Mouse (Mus musculus): ENCODE data around the gene Arpp21.
"Not testable (repeated sequence)": the region's sequence is repeated elsewhere in the genome, so short reads cannot be mapped to it uniquely, and the experiment has no call there.

The Arpp21 gene

DNA sequence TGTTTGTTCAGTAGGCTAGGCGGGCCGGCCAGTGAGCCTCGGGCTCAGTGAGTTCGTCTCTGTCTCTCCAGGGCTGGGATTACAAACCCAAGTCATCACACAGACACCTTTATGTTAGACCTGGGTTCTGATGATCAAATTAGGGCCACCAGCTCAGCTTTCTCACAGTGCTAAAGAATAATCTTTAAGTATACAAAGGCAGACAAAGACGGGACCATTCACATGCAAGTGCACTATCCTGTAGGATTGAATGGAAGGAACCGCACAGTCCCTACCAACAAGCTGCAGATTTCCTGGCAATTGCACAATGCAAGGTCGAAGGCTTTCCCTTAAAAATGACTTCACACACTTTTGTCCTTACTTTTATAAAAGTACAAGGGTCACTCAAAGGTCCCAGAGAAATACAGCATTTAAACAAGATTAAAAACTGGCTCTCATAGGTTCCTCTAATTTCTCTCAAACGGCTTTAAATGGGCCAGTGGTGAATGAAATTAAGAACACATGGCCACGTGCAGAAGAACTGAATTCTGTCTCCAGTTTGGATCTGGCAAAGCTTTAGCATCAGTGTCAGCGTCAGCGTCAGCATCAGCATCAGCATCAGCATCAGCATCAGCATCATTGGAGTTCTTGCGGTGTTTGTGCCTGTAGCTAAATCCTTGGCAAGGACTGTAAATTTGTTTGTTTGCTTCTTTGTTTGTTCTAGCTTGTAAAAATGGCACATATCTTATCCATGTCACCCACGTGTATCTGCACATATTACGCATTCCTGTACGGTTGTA, 117.9 kb downstream of the Arpp21 start:
- no peak for DNase-seq (ENCODE audit: extremely low spot score, low read depth, low spot score)

DNA sequence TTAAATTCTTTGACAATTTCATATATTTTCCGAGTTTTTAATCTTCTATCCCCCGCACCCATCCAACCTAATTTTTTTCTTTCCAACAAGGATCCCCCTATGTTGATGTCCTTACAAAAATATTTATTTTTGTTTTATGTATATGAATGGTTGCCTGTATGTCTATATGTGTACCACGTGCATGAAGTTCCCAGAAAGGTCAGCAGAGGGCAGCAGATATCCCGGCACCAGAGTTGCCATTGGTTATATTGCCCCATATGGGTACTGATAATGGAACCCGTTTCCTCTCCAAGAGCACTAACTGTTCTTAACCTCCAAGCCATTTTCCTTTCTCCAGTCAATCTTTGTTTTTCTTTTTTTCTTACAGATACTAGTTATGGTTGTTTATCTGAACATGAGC, 124.1 kb downstream of the Arpp21 start:
- DNase-seq (ENCODE audit: extremely low spot score, low read depth, low spot score): no peak

DNA sequence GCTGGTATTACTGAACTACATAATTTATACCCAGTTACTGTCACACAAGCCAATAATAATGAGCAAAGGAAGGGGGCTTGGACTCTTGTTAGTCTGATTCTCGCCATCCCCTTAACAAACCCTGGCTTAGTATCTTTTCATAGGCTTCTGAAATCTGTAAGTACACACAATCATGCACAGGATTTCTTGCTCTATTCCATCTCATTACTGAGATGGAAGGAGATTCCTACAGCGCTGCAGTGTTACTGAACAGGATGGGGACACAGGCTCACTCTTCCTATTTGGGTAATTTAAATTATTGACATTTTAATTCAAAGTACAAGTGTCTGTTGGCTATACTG, 132.9 kb downstream of the Arpp21 start:
- no peak for DNase-seq (ENCODE audit: extremely low spot score, low read depth, low spot score)

DNA sequence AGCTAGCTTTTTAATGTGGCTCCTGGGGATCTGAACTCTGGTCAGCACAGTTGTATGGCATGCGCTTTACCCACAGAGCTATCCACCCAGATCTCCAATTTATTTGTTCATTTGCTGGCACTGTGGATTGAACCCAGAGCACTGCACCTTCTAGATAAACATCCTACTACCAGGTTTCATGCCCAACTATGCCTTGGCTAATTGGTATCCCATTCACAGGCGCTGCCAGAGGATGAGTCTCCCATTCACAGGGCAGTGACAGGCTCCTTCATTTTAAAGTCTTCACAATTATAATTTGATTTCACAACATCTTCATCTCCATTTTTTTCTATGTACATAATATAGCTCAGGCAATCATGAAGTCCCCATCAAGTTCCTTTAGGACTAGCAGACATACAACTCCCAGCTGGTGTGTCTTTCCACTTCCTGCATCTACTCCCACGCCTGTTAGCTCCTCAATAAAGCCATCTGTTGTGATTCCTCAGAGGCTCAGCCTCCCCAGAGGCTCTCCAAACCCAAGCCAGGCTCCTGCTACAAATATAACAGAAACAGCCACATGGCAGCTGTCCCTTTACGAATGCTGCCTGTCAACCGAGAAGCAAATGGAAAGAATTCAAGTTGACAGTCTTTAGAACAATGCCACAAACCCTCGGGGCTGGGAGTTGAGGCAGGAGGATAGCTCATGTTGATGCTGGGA, 133.4 kb downstream of the Arpp21 start:
- no peak for DNase-seq (ENCODE audit: extremely low spot score, low read depth, low spot score)

DNA sequence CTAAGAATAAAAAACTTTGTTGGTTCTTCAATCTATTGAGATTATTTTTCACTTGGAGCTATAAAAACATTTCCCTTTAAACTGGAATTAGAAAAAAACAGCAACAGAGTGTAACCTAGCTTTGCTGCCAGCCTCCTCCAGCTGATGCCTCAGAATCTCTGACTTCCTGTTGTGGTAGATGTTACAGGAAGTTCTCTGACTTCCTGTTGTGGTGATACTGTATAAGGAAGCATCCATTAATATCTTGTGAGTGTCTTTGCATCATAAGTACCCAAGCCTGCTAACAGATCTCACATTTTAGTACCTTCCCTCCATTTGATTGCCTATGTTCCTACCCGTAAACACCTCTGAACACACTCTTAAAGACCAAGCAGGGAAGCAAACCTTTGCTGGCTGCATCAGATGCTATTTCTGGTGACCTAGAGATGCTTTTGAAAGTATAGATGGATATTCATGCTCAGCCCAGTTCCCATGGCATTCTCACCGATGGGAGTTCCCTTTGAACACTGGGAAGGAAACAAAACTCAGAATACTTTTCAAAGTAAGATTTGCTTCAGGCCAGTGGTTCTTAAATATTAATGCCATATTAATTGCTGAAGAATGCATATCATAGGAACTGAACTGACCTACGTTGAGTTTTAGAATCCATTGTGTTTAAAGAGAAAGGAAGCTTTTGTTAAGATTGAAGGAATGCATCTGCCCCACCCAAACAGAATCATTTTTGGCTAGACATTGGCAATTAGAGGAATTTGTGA, 134.7 kb downstream of the Arpp21 start:
- DNase-seq (ENCODE audit: extremely low spot score, low read depth, low spot score): no peak

DNA sequence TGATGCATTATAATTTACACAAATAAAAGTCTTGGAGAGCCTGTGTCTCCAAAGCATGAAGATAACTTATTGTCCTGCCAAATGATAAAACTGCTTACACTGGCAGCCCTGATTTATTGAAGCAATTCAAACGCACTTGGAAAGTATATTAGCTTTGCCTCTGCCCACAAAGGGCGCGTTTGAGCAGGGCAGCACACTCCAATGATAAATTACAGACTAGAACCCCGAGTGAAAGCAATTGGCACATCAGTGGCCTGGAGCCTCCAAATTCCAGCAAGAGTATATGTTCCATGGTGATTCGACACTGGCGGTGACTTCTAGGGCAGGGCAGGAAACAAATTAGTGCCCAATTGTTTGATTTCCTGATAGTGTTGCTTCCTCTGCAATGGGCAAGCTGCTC, 137.5 kb downstream of the Arpp21 start:
- no peak for DNase-seq (ENCODE audit: extremely low spot score, low read depth, low spot score)

DNA sequence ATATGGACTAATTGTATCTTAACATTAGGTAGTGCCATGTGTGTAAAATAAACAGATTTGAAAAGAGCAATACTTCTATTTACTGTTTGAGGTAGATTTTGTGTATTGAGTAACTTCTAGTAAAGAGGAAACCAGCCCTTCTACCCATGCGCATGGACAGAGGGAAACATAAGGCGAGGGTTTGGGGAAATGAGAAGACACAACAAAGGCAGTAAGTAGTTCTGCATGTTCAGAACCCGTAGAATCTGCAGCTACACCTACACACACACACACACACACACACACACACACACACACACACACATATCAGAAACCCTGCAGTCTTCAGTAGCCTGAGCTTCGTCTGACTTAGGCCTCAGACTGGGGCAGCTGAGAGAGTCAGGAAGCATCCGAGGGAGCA, 140.0 kb downstream of the Arpp21 start:
- no peak for DNase-seq (ENCODE audit: extremely low spot score, low read depth, low spot score)

DNA sequence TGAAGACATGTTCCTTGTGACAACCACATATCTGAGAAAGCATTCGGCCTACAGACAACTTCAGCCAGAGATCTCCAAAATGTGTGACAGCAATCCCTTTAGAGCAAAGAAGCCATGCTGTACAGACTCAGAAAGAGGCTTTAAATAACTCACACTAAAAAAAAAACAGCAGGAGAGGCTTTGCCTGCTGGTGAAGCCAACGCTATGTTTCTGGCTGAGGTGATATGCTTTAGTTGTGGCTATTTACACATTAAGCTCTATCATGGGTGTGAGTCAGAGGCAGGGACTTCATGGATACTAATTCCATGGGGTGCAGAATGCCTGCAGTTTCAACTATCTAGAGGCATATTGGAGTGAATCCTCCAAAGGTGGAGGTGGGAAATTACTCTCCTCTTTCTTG, 140.5 kb downstream of the Arpp21 start:
- DNase-seq (ENCODE audit: extremely low spot score, low read depth, low spot score): no peak

DNA sequence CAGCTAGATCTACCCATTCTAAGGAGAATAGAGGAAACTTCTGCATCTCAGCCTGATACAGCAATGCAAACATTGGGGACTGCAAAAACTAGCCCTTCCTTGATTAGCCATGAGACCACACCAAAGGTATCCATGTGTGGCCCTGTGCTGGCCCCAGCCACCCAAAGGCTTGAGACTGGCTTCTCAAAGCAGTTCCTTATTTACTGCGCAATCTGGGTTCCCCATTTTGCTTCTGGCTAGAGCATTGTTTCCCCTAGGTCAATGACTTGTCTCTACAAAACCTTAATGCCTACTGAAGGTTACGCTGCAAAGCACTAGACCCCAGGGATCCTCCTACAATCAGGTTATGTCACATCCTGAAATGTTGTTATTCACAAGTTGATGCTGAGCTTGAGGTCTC, 156.8 kb downstream of the Arpp21 start:
- DNase-seq (ENCODE audit: extremely low spot score, low read depth, low spot score): no peak

DNA sequence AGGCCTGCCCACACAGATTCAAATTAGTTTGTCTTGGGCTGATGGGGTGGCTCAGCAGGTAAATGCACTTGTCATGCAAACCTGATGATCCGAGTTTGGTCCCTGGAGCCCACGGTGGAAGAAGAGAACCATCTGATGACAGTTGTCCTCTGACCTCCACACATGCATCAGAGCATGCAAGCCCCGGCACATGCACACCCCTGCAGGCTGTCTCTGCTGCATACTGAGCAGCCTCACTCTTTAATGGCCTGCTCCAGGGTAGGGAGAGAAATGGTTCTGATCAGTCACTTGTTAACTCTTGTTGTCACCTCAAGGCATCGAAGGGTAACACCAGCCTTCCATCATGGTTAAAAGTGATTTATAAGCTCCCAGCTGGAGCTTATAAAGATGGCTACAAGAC, 157.3 kb downstream of the Arpp21 start:
- no peak for DNase-seq (ENCODE audit: extremely low spot score, low read depth, low spot score)

DNA sequence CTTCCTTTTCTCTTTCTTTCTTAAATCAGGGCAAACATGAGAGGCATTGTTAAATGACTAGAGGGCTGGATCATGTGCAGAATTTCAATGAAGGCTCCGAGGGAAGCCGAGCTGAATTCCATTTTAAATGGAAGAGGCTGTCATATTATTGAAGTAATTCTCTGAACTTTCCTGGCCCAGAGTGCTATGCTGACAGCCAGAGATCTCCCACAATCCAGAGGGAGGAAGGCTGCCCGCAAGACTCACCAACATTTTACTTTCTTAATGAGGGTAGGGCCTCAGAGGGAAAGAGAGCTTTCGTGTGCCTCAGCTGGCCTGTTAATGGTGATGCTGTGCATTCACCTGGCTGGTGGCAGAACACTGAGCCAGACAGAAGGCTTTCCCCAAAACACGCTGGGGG, 160.5 kb downstream of the Arpp21 start:
- no peak for DNase-seq (ENCODE audit: extremely low spot score, low read depth, low spot score)

DNA sequence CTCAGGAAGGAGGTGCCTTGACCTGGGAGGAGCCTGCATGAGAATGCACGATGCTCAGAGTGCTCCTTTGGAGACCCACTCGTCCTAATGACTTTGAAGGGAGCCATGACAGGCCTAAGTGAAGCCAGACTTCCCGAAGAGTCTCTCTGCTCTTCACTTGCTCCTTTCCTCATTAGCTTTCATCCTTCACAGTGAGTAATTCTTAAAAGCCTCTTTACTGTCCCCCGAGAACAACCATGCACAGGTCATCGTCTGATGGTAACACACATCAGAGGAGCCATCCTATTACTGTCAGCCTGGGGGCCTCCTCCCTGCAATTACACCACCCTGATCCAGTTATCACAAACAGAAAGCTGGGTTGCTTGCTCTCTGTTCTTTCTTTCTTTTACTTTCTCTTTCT, 160.9 kb downstream of the Arpp21 start:
- no peak for DNase-seq (ENCODE audit: extremely low spot score, low read depth, low spot score)

DNA sequence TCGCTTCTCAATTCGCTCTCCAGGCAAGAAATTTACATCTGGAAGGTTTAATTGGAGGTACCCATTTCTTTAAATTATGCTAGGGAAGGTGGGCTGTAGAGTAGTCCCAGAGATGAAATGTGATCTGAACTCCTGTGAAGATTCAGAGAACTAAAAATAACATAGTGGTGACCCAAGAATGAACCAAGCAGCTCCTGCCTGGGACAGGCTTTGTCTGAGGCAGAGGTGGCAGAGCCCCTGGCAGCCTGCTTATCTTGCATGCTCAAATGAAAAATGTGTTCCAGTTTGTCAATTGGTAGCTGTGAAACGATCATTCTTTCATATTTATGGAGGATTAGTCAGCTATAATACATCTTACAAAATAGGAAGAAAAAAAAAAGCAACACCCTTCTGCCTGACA, 164.4 kb downstream of the Arpp21 start:
- DNase-seq (ENCODE audit: extremely low spot score, low read depth, low spot score): no peak

DNA sequence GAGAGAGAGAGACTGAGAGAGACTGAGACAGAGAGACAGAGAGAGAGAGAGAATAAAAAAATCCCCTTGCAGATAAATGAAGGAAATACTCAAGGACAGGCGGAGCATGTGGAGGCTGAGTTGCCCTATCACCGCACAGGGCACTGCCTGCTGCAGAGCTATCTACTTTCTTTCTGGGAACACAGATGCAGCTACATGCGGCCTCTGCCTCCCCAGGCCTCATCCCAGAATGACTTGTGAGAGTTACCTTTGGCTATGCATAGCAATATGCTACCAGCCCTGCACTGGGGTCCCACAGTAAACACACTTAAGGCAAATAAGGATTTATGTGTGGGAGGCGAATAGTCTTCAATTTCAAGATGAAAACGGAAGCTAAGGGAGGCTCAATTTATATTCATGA, 164.8 kb downstream of the Arpp21 start:
- no peak for DNase-seq (ENCODE audit: extremely low spot score, low read depth, low spot score)

DNA sequence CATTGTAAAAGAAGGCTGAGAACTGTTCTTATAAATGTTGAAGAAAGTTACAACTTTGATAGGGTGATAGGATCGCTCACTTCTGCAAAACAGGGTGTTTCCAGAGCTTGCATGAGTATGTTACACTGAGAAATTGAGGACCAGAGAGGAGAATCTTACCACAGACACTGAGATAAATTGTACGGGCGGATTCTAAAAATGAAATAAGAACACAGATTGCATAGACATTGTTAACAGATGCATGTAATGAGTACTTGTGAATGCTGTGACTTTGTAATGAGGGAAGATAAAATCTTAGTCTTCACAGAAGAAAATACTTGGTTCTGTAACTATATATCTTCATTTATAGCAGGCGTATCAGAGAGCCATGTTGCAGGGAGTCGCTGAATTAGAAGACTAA, 167.5 kb downstream of the Arpp21 start:
- DNase-seq (ENCODE audit: extremely low spot score, low read depth, low spot score): no peak

DNA sequence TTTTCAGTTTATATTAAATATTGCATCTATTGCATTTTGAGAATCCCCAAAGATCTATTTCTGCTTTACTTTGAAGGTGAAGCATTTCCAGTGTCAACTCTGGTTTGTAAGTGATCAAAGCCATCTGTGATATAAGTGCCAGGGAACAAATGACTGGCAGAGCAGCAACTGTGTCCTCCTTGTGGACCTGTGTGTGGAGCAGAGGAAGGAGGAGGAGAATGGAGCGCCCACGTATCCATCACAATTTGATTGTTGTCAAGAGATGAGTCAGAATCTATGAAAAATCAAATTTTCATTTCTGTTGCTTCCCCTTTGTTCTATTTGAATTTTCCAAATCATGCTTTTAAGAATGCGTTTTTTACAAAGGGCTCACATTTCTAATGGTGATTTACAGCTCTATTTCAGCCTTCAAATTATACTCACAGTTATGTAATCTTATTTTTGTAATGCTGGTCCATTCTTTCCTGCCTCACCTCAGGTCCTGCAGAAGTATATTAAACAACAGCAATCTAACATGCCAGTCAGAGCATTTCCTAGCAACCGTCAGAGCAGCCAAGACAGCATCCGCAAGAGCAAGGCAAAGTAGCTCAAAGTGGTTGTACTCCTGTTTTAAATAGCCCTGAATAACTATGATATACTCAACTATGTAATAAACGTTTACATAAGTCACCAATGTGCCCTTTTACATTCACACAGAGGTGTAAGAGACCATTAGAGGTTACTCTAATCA, 174.9 kb downstream of the Arpp21 start:
- DNase-seq (ENCODE audit: extremely low spot score, low read depth, low spot score): no peak

DNA sequence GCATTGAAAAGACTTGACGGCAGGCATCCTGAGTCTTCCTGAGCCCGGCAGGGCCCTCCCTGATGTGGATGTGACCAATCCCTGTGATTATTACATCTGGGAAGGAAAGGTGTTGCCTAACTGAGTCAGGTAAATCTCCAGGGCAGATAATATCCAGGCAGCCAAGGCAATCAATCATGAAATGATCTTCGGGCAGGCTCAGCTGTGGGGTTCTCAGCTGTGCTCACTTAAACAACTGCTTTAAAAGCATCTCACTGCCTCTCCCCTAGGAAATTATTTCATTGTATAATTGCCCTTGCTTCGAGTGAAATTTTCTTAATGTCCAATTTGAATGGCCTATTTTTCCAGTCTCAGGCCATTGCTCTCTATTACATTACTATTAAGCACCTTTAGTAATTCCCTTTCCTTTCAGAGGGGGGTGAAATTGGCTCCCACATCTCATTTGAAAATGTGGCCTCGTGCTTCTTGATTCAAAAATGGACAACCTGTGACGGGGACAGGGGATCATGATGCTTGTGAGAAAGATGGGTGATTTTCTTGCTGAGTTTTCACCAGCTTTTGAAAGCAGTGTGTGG, 180.8 kb downstream of the Arpp21 start:
- no peak for DNase-seq (ENCODE audit: extremely low spot score, low read depth, low spot score)

DNA sequence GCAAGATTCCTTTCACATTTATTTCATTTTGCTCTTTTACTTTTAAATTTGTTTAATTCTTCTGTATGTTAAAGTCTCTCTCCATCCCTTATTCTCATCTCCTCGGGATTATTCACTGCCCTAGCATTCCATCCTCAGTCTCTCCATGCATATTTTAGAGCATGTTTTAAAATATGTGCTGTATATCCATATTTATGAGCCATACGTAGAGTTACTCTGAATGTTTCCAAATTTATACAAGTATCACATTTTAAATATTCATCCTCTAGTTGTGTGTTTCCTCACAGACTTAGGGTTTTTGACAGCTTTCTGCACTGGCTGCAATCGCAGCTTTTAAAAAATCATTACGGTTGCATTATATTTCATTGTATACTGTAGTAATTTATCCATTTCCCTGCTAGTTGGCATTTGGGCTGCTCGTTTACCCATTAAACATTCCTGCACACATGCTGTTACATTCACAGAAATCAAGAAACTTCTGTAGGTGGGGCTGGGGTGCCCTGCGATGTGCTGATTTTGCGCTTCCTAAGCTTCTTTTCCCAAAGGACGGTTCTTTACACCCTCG, 187.8 kb downstream of the Arpp21 start:
- DNase-seq (ENCODE audit: extremely low spot score, low read depth, low spot score): no peak

DNA sequence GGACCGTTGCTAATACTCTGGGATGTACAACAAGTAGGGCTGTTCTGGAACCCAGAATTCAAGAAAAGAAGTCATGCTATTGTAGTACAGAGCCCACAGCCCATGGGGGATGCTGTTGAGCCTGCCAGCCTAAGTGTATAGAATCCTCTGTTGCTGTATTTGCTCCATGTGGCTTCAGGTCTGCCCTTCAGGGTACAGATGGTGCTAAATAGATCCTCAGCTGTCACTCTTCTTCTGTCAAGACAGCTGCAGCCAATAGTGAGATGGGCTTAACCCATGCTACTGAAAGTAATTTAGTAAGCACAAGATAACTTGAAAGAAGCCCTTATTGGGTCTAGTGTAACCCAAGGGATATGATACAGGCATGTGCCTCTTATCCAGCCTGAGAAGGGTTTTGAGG, 195.2 kb downstream of the Arpp21 start:
- DNase-seq (ENCODE audit: extremely low spot score, low read depth, low spot score): no peak

DNA sequence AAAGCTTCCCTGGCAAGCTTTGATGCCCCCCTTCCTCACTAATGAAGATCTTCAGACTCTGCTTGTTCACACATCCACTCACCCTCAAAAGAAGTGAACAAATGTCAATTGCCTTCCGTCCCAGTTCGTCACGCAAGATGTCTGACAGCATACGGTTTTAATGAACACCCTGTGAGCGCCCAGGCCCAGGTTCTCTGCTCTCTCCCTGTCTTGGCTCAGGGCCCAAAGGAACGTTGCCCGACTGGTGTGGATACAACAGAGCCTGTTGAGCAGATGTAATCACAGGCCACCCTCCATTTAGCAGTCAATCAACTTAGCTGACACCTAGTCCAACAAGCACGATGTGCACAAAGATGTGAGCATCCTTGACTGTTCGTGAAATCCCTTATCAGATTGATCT, 198.0 kb downstream of the Arpp21 start:
- no peak for DNase-seq (ENCODE audit: extremely low spot score, low read depth, low spot score)

DNA sequence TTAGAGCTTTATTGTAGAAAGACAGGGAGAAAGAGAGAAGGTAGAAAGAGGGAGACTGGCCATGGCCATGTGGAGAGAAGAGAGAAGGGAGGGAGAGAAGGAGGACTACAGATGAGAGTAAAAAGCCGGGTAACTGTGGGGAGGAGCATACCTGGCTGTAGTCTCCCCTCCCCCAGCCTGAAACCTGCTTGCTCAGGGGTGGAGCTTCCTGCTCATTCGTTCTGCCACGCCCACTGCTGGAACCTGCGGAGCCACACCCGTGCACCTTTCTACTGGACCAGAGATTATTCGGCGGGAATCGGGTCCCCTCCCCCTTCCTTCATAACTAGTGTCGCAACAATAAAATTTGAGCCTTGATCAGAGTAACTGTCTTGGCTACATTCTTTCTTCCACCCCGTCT, 201.9 kb downstream of the Arpp21 start:
- not testable (repeated sequence) for DNase-seq (ENCODE audit: extremely low spot score, low read depth, low spot score)
